Mouse (Mus musculus): ENCODE data around the gene Dlg2. TPM values are rescaled to one million over a fixed set of nuclear protein-coding genes. Genes with fewer than 3 reads are reported as not detected.

Gene Dlg2
- polyA plus RNA-seq, 1 experiment = 0.85 TPM

DNA sequence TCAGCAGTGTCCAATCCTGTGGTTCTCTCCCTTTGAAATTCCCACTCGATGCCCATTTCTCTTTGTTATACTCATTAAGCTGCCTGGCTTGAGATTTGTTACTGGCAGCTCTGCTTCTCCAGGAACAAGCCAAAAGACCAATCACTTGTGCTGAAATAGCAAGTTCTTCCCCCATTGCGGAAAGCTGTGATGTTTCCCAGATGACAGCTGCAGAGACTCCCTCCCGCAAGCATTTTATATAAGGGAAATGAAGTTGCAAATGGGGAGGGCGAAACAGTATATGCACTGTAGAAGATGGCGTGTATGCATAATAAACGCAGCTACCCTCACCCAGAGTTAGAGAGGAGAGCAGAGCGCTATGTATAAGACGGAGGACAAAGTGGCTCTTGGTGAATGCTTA is 1417.5 kb downstream of the Dlg2 start:
- H3K9me3 ChIP-seq (replicated peaks; ENCODE audit: control insufficient read depth, insufficient read depth, low read length, poor library complexity, severe bottlenecking) = no peaks in the 10 kb centered on the region
- no peaks in the 10 kb centered on the region for H3K4me1 ChIP-seq (ENCODE audit: control insufficient read depth, insufficient read depth, low read length)
- H3K36me3 ChIP-seq (ENCODE audit: control insufficient read depth, insufficient read depth, low read length, poor library complexity, severe bottlenecking) = no peaks in the 10 kb centered on the region
- H3K27ac ChIP-seq (ENCODE audit: insufficient read depth, low read length) = no peak overlapping the region
- no peaks in the 10 kb centered on the region for H3K27me3 ChIP-seq (ENCODE audit: control insufficient read depth, insufficient read depth, low read length, poor library complexity, severe bottlenecking)
- H3K4me3 ChIP-seq (ENCODE audit: low read depth, low read length) = no peak overlapping the region
- no peak for TF ChIP-seq POLR2A (IDR thresholded peaks at IDR 0.05; ENCODE audit: insufficient read depth, low read length)
- TF ChIP-seq CTCF (IDR thresholded peaks at IDR 0.05; ENCODE audit: low read depth, low read length) = no peak
- no peak for TF ChIP-seq EP300 (IDR thresholded peaks at IDR 0.05; ENCODE audit: insufficient read depth, low read depth, low read length)
- H3K9ac ChIP-seq (ENCODE audit: low read depth, poor library complexity, severe bottlenecking) = no peak overlapping the region

DNA sequence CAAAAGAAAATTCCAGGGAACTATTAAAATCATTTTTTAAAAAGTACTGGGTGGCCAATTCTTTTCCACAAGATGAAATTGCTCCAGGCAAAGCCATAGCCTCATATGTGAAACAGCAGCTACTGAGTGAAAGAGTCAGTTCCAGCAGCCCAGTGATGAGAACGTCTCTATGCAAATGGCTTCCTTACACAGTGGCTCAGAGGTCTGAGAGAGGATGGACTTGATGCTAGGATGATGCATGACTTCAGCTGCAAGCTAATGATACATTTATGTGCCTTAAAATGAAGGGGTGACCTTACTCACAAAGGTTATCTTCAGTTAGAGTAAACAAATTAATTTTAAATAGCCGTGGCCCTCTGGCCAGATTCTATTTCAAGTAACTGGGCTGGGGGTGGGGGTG is 1420.5 kb downstream of the Dlg2 start:
- Histone ChIP-seq H3K4me3 (ENCODE audit: low read depth, low read length) (no peak overlapping the region), H3K36me3 (ENCODE audit: control insufficient read depth, insufficient read depth, low read length, poor library complexity, severe bottlenecking) (no peaks in the 10 kb centered on the region), H3K9ac (ENCODE audit: low read depth, poor library complexity, severe bottlenecking) (no peak overlapping the region), H3K27ac (ENCODE audit: insufficient read depth, low read length) (no peak overlapping the region), H3K4me1 (ENCODE audit: control insufficient read depth, insufficient read depth, low read length) (no peaks in the 10 kb centered on the region), H3K27me3 (ENCODE audit: control insufficient read depth, insufficient read depth, low read length, poor library complexity, severe bottlenecking) (no peaks in the 10 kb centered on the region), H3K9me3 (replicated peaks; ENCODE audit: control insufficient read depth, insufficient read depth, low read length, poor library complexity, severe bottlenecking) (no peaks in the 10 kb centered on the region)
- TF ChIP-seq EP300 (IDR thresholded peaks at IDR 0.05; ENCODE audit: insufficient read depth, low read depth, low read length) (no peak), POLR2A (IDR thresholded peaks at IDR 0.05; ENCODE audit: insufficient read depth, low read length) (no peak), CTCF (IDR thresholded peaks at IDR 0.05; ENCODE audit: low read depth, low read length) (no peak)

DNA sequence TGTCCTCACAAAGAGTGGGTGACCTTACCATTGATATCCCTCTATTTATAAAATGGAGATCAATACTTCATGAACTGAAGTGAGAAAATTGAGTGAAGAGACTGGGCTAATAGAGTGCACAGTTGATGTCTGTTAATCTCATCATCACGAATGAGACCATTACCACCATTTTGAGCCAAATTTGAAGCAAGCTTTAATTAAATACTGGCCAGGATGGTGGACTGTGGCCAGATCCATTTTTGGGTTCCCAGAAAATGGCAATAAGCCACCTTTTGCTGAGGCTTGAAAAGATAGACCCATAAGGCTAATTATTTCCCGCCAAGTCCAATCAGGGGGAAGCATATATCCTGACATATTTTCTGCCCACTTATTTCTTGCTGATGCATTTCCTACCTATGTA is 1421.0 kb downstream of the Dlg2 start:
- no peak overlapping the region for H3K4me3 ChIP-seq (ENCODE audit: low read depth, low read length)
- no peaks in the 10 kb centered on the region for H3K27me3 ChIP-seq (ENCODE audit: control insufficient read depth, insufficient read depth, low read length, poor library complexity, severe bottlenecking)
- no peaks in the 10 kb centered on the region for H3K9me3 ChIP-seq (replicated peaks; ENCODE audit: control insufficient read depth, insufficient read depth, low read length, poor library complexity, severe bottlenecking)
- no peak overlapping the region for H3K27ac ChIP-seq (ENCODE audit: insufficient read depth, low read length)
- H3K9ac ChIP-seq (ENCODE audit: low read depth, poor library complexity, severe bottlenecking) = no peak overlapping the region
- H3K4me1 ChIP-seq (ENCODE audit: control insufficient read depth, insufficient read depth, low read length) = no peaks in the 10 kb centered on the region
- TF ChIP-seq CTCF (IDR thresholded peaks at IDR 0.05; ENCODE audit: low read depth, low read length) (no peak), POLR2A (IDR thresholded peaks at IDR 0.05; ENCODE audit: insufficient read depth, low read length) (no peak), EP300 (IDR thresholded peaks at IDR 0.05; ENCODE audit: insufficient read depth, low read depth, low read length) (no peak)
- H3K36me3 ChIP-seq (ENCODE audit: control insufficient read depth, insufficient read depth, low read length, poor library complexity, severe bottlenecking) = no peaks in the 10 kb centered on the region

DNA sequence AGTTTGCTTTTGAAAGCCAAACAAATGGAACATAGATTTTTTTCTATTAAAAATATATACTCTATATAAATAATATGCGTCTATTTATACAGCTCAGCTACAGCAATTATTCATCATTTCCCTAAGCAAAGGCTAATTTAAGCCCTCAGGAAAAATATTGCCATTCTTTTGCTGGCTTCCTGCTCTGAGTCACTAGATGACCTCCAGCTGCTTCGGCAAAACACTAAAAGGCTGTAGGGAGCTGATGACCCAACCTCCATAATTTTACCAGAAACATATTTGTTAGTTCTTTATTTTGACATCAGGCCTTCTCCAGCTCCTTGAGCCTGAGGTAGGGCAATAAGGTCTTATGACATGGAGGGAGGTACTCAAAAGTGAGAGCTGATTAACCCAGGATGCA is 1426.0 kb downstream of the Dlg2 start:
- Histone ChIP-seq H3K36me3 (ENCODE audit: control insufficient read depth, insufficient read depth, low read length, poor library complexity, severe bottlenecking) (no peaks in the 10 kb centered on the region), H3K9me3 (replicated peaks; ENCODE audit: control insufficient read depth, insufficient read depth, low read length, poor library complexity, severe bottlenecking) (no peaks in the 10 kb centered on the region), H3K27me3 (ENCODE audit: control insufficient read depth, insufficient read depth, low read length, poor library complexity, severe bottlenecking) (no peaks in the 10 kb centered on the region), H3K4me3 (ENCODE audit: low read depth, low read length) (no peak overlapping the region), H3K27ac (ENCODE audit: insufficient read depth, low read length) (no peak overlapping the region), H3K9ac (ENCODE audit: low read depth, poor library complexity, severe bottlenecking) (no peak overlapping the region), H3K4me1 (ENCODE audit: control insufficient read depth, insufficient read depth, low read length) (no peaks in the 10 kb centered on the region)
- TF ChIP-seq CTCF (IDR thresholded peaks at IDR 0.05; ENCODE audit: low read depth, low read length) (no peak), POLR2A (IDR thresholded peaks at IDR 0.05; ENCODE audit: insufficient read depth, low read length) (no peak), EP300 (IDR thresholded peaks at IDR 0.05; ENCODE audit: insufficient read depth, low read depth, low read length) (no peak)

DNA sequence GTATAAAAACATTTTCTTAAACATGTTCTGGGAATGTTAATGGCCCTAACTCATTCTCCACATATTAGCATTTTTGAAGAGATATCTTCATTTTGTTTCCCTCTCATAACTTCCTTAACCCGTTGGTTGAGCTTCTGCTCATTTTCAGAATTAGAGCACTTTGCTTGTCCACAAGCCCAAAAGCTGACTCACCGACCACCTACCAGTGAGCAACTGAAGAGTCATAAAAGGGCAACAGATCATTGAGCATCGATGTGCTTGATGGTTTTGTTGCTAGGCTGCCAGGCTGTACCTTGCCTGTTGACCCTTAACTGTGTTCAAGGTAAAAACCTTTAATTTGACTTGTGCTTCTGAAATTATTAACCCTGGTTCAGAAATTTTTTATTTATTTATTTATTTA is 1440.3 kb downstream of the Dlg2 start:
- Histone ChIP-seq H3K27me3 (ENCODE audit: control insufficient read depth, insufficient read depth, low read length, poor library complexity, severe bottlenecking) (no peaks in the 10 kb centered on the region; the same call in 1 of the 2 replicates), H3K9ac (ENCODE audit: low read depth, poor library complexity, severe bottlenecking) (no peak overlapping the region), H3K36me3 (ENCODE audit: control insufficient read depth, insufficient read depth, low read length, poor library complexity, severe bottlenecking) (no peaks in the 10 kb centered on the region), H3K4me3 (ENCODE audit: low read depth, low read length) (no peak overlapping the region), H3K27ac (ENCODE audit: insufficient read depth, low read length) (no peak overlapping the region), H3K9me3 (replicated peaks; ENCODE audit: control insufficient read depth, insufficient read depth, low read length, poor library complexity, severe bottlenecking) (no peaks in the 10 kb centered on the region), H3K4me1 (ENCODE audit: control insufficient read depth, insufficient read depth, low read length) (no peaks in the 10 kb centered on the region)
- no peak for TF ChIP-seq EP300 (IDR thresholded peaks at IDR 0.05; ENCODE audit: insufficient read depth, low read depth, low read length)
- no peak for TF ChIP-seq CTCF (IDR thresholded peaks at IDR 0.05; ENCODE audit: low read depth, low read length)
- no peak for TF ChIP-seq POLR2A (IDR thresholded peaks at IDR 0.05; ENCODE audit: insufficient read depth, low read length)

DNA sequence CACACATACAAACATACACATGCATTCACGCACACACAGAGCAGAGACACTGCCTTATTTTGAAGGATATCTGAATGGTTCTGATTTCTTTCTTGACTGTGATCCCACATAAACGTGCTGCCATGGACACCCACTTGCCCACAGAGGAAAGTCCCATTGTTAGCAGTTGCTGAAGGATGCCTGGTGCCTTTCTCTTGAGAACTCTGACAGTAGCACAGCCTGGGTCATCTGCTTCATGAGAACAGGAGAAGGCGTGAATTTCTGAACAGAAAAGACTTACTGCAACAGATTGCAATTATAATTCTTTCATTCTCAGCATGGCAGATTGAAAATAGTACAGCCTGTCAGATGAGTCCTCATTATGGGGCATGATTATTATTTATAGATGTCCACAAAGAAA is 1442.6 kb downstream of the Dlg2 start:
- no peak for TF ChIP-seq EP300 (IDR thresholded peaks at IDR 0.05; ENCODE audit: insufficient read depth, low read depth, low read length)
- TF ChIP-seq CTCF (IDR thresholded peaks at IDR 0.05; ENCODE audit: low read depth, low read length) = no peak
- no peak for TF ChIP-seq POLR2A (IDR thresholded peaks at IDR 0.05; ENCODE audit: insufficient read depth, low read length)
- Histone ChIP-seq H3K4me1 (ENCODE audit: control insufficient read depth, insufficient read depth, low read length) (no peaks in the 10 kb centered on the region), H3K27me3 (ENCODE audit: control insufficient read depth, insufficient read depth, low read length, poor library complexity, severe bottlenecking) (no peaks in the 10 kb centered on the region), H3K9ac (ENCODE audit: low read depth, poor library complexity, severe bottlenecking) (no peak overlapping the region), H3K9me3 (replicated peaks; ENCODE audit: control insufficient read depth, insufficient read depth, low read length, poor library complexity, severe bottlenecking) (no peaks in the 10 kb centered on the region), H3K27ac (ENCODE audit: insufficient read depth, low read length) (no peak overlapping the region), H3K4me3 (ENCODE audit: low read depth, low read length) (no peak overlapping the region), H3K36me3 (ENCODE audit: control insufficient read depth, insufficient read depth, low read length, poor library complexity, severe bottlenecking) (no peaks in the 10 kb centered on the region)

All from ES-Bruce4 (cell line).